Mouse (Mus musculus): ENCODE results near the gene Lyve1. TPM values are rescaled to one million over a fixed set of nuclear protein-coding genes. Genes with fewer than 3 reads are reported as not detected.
A peak's percentile ranks its signal among the peaks of the same experiment; 100 is the strongest.

The Lyve1 gene
- total RNA-seq, 2 experiments from 2014 or later: 0.92 to 1.1 TPM

DNA sequence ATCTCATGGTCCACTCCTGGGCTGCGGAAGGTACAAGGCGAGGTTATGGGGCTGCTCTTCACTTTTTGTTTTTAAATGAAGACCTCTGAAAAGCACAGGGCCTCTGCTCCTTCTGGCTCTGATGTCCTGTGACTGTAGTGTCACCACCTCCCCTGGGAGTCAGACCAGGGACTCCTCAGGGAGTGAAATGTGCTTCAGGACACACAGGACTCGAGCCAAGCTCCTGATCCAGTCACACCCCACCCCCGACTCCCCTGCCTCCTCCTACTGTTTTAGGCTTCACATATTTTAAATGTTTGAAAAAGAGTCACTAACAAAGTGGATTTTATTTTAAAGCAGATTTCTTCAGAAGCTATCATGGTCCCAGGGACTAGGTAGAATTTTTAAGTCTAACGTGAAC is 51.5 kb downstream of the Lyve1 start:
- no peak for ATAC-seq (ENCODE audit: poor library complexity, severe bottlenecking)

DNA sequence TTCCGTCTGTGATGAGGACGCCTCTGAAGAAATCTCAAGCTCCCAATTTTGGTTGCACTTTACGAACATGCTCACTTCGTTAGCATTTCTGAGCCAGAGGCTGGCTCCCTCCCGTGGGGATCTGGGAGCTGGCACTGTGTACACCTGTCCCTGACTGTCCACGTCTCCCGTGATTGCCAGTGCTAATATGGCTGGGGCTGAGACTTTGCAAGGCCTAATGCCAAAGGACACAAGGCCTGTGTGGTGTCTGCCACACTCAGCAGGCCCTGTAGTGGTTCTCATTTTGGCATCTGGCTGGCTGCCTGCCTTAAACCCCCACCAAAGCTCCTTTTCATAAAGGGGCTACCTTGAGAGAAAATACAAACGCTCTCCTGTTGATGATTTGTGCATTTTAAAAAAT is 52.0 kb downstream of the Lyve1 start:
- no peak for ATAC-seq (ENCODE audit: poor library complexity, severe bottlenecking)

DNA sequence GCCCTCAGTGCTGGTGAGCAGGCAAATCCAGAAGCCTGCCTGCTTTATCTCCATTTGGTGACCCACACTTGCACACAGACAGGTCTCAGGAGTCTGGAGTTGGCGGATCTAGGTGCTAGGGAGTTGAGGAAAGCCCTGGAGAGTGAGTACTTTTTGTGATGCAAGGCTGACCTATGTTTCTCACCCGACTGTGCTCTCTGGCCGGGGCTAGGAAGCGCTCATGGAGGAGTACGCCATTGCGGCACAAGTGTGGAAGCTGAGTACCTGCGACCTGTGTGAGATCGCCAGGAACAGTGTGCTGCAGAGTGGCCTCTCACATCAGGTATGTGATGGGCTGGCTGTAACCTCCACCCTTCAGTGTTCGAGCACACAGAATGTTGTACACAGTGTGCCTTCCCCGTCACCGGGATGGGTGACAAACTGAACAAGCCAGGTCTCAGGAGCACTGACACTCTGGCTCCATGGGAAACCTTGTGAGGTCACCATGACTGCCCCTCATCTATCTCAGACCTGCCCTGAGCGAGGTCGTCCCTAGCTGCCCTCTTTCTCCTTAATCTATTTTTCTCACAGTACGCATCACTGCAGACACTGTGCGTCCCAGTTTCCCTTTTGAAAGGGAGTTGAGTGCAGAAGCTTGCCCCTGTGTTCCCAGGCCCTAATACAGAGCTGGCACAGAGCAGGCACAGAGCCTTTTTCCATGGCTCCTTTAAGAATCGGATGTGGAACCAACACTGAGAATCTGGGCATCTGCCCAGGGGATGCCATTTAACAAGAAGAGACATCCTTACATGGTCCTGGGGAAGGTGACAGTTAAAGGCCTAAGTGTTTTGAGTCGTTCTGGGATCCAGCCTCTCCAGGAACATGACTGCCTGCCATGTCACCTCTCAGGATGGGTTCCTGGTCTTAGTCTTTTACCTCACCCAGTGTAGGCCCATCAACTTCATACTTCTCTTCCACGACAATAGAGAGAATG is 53.2 kb downstream of the Lyve1 start:
- ATAC-seq (ENCODE audit: poor library complexity, severe bottlenecking): no peak

DNA sequence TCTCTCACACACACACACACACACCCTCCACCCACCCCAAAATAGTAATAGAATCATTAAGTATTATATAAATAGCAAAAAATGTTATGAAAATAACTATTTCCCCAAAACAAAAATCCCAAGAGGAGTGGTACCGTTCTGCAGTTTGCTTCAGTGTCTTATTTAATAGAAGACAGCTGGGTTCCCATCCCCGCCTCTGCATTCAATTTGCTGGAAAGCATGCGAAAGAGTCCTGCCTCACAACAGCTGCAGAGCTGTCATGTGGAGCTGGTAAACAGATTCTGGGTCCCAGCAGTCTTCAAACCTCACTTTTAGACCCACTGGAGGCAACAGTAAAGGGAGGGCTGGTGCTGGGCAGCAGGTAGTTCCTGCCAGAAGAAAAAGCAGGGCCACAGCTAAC is 54.1 kb downstream of the Lyve1 start:
- ATAC-seq (ENCODE audit: poor library complexity, severe bottlenecking): no peak

DNA sequence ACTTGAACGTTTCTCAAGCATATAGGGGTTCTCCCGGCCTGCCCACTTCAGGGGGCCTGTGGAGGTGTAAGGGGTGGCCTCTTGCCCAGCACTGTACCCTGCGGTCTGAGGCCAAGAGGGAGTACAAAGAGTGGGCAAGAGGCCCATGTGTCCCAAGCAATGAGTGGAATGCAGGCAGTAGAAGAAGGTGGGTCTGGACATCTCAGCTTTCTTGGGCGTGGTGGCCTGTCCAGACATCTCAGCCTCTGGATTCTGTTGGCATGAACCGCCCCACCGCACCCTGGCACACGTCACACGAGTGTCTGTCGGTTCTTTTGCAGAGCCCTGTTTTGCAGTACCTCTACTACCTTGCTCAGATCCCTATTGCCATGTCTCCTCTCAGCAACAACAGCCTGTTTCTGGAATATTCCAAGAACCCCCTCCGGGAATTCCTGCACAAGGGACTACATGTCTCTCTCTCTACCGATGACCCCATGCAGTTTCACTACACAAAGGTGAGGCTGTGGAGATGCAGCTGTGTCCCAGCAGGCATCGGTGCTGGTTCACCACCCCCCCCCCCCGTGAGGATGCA is 55.5 kb downstream of the Lyve1 start:
- no peak for ATAC-seq (ENCODE audit: poor library complexity, severe bottlenecking)

DNA sequence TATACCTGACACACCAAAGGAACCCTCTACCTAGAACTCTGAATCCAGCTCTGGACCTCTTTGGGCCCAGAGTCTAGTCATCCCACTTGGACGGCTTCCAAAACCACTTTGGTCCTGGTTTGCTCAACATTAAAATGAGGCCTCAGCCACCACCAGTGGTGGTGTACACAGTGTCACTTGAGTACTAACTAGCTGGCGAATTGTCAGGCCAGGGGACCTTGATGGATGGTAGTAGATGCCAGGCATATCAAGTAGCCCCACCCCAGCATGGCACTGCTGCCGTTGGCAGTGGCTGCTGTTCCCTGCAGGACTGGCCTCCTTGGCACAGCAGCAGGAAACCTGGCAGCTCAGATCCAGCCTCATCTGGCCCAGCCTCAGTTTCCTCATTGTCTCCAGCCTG is 58.8 kb downstream of the Lyve1 start:
- no peak for ATAC-seq (ENCODE audit: poor library complexity, severe bottlenecking)

DNA sequence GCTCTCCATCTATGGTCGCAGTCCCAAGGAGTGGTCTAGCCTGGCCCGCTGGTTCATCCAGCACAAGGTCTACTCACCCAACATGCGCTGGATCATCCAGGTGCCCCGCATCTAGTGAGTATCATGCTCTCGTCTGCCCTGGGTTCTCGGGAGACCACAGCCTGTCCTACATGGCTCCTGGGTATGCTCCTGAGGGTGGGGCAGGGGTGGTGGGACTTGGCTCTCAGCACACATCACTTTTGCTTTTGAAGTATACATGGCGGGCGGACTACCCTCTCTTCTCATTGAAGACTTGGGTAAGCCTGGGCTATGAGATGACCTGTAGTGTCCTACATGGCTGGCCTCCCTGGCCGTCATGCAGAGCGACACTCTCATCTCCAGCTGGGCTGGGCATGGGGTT is 59.9 kb downstream of the Lyve1 start:
- no peak for ATAC-seq (ENCODE audit: poor library complexity, severe bottlenecking)

DNA sequence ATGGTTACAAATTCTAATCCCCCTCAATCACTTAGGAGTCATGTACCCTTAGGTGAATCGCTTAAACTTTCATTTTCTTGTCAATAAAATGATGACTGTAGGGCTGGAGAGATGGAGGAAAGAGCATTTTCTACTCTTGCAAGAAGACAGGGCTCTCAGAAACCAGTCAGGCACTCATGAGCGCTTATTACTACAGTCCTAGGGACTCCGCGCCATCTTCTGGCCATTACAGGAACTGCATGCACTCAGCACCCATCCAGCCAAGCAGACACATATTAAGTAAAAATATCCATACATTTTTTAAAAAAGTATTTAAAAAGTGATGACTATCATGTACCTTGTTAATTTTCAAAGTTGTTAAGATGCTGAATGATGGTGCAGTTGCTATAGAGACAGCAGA is 62.0 kb downstream of the Lyve1 start:
- peak; percentile 54 for ATAC-seq (ENCODE audit: poor library complexity, severe bottlenecking)

Other genes with a start within 250 kb of the Lyve1 start
- 4.3 and 4.6 TPM in 2 replicates for gene Sbf2, start 248.3 kb downstream of the Lyve1 start, total RNA-seq (2015)
- gene Sbf2, start 248.3 kb downstream of the Lyve1 start, total RNA-seq (2017): 2.2 and 2.5 TPM in 2 replicates
- gene Adm, start 235.6 kb downstream of the Lyve1 start, total RNA-seq (2015): 0.13 TPM in 1 of 2 replicates, not detected in the other
- gene Adm, start 235.6 kb downstream of the Lyve1 start, total RNA-seq (2017): not detected in 2 replicates
- 68.0 and 76.8 TPM in 2 replicates for gene Ampd3, start 95.0 kb downstream of the Lyve1 start, total RNA-seq (2015)
- gene Ampd3, start 95.0 kb downstream of the Lyve1 start, total RNA-seq (2017): 32.6 and 46.5 TPM in 2 replicates
- 31.6 and 36.3 TPM in 2 replicates for gene Rnf141, start 18.8 kb downstream of the Lyve1 start, total RNA-seq (2015)
- 28.7 and 39.0 TPM in 2 replicates for gene Rnf141, start 18.8 kb downstream of the Lyve1 start, total RNA-seq (2017)
- gene Mrvi1, start 119.2 kb upstream of the Lyve1 start, total RNA-seq (2015): 0.02 and 0.32 TPM in 2 replicates
- gene Mrvi1, start 119.2 kb upstream of the Lyve1 start, total RNA-seq (2017): 0.04 TPM in 1 of 2 replicates, not detected in the other
- gene Ctr9, start 165.7 kb upstream of the Lyve1 start, total RNA-seq (2015): 14.7 and 33.9 TPM in 2 replicates
- 47.0 and 48.3 TPM in 2 replicates for gene Ctr9, start 165.7 kb upstream of the Lyve1 start, total RNA-seq (2017)
- 804 and 868 TPM in 2 replicates for gene Eif4g2, start 219.8 kb upstream of the Lyve1 start, total RNA-seq (2015)
- 448 and 663 TPM in 2 replicates for gene Eif4g2, start 219.8 kb upstream of the Lyve1 start, total RNA-seq (2017)

Data from megakaryocyte, adult 5-6 weeks (primary cell).